Mouse (Mus musculus): Measurements from ENCODE around the gene Dlgap4.

The Dlgap4 gene

DNA sequence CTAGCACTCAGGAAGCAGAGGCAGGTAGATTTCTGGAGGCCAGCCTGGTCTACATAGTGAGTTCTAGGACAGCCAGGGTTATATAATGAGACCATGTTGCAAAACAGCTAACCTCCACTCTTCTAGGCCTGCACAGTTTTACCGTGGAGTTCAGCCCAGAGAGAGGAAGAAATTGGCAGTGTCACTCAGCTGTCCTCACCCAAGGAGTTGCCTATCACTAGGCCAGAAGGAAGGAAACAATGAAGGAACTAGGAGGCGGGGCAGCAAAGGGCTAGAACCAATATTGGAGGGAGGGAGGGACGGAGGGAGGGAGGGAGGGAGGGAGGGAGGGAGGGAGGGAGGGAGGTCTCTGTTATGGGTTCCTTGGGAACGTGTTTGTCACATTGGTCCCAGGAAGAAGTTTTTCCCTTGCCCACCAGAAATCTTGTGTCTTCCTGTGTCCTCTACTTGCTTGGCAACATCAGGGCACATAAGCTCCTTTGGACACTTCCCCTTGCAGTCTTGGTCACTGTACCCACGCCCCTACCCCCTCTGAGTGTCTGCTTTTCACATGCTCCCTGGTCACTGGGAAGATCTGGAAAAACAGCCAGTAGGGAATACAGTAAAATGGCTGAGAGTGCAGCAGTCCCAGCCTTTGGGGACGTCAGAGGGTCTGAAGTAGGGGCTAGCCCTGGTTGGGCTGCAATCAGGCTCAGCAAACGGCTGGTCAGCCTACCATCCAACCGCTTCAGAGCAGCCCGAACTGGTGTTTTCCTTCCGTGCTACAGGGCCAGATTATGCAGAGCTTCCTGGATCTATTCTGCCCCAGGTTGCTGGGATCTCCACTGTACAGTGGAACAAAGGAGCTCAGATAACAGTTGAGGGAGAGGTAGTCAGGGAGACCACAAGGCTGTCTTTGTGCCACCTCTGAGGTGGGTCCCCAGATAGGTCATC is 116.3 kb downstream of the Dlgap4 start:
- ATAC-seq (ENCODE audit: insufficient number of reproducible peaks, low FRiP score, low TSS enrichment): no peak

DNA sequence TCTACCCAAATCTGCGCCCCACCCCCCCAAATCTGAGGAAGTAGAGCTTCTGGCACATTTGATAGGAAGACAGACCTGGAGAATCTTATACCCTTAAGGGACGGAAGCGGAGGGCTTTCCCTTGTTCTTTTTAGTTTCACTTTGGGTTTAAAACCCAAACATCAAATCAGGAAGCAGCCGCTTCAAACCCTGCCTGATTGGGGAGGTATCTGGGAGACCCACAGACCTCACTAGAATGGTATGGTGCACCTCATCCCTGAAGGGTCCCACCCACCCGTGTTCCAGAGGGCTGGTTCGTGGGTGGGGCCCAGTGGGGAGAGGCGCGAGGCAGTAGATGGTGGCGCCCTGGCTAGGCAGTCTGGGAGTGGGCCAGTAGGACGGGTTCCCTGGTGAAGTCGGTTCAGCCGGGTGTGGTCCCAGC is 117.0 kb downstream of the Dlgap4 start:
- ATAC-seq (ENCODE audit: insufficient number of reproducible peaks, low FRiP score, low TSS enrichment): no peak

- no peak for ATAC-seq (ENCODE audit: insufficient number of reproducible peaks, low FRiP score, low TSS enrichment)
Measured at GRCm38 (mm10) chr2:156731592-156731991, 118.1 kb downstream of the Dlgap4 start.

- no peak for ATAC-seq (ENCODE audit: insufficient number of reproducible peaks, low FRiP score, low TSS enrichment)
Measured at GRCm38 (mm10) chr2:156732109-156732508, 118.6 kb downstream of the Dlgap4 start.

DNA sequence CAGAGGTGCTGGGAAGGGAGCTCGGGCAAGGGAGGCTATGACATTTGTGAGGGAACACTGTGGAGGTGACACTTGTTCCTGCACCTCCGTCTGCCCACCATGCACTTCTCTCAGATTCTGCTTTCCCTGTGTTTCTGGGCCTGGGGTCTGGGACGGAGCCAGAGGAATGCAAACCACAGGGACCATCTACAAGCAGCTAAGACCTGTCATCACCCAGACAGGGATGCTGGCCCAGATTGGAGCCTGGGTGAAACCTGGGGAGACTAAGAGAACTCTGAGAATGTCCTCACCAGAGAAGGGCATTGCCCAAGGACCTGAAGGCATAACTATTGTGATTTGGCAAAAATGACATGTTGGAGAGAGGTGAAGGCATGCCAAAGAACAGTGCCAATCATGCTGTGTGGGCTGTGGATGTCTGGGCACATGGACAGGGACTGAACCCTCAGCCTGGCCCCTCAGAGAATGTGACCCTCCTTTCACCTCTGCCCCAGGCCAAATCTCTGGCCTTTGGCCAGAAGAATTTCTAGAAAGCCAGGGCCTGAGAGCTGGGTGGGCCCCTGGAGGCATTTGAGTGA is 122.3 kb downstream of the Dlgap4 start:
- no peak for ATAC-seq (ENCODE audit: insufficient number of reproducible peaks, low FRiP score, low TSS enrichment)

GRCm38 (mm10) chr2:156736846-156737245 is 123.3 kb downstream of the Dlgap4 start:
- peak; percentile 74; the same call in 1 of the 2 replicates for ATAC-seq (ENCODE audit: insufficient number of reproducible peaks, low FRiP score, low TSS enrichment)

- no peak for ATAC-seq (ENCODE audit: insufficient number of reproducible peaks, low FRiP score, low TSS enrichment)
Measured at GRCm38 (mm10) chr2:156737976-156738375, 124.5 kb downstream of the Dlgap4 start.

GRCm38 (mm10) chr2:156741265-156741664 is 127.8 kb downstream of the Dlgap4 start:
- no peak for ATAC-seq (ENCODE audit: insufficient number of reproducible peaks, low FRiP score, low TSS enrichment)

GRCm38 (mm10) chr2:156741998-156742397 is 128.5 kb downstream of the Dlgap4 start:
- ATAC-seq (ENCODE audit: insufficient number of reproducible peaks, low FRiP score, low TSS enrichment): no peak

DNA sequence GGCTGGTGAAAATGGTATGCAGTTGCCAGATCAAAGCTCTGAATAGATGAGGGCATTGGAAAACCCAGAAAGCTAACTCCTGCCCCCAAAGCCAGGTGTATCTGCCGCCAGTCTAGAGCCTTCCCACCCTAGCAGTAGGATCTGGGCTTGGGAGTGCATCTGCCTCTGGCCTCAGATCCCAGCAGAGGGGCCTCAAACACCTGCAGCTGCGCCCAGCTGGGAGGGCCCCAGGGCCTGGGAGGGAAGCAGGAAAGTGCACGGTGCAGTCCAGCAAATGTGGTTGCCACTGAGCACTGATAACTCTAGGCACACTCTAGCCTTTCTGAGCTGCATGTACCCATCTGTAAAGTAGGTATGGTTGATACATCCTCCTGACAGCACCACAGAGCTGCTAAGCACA is 129.7 kb downstream of the Dlgap4 start:
- no peak for ATAC-seq (ENCODE audit: insufficient number of reproducible peaks, low FRiP score, low TSS enrichment)

DNA sequence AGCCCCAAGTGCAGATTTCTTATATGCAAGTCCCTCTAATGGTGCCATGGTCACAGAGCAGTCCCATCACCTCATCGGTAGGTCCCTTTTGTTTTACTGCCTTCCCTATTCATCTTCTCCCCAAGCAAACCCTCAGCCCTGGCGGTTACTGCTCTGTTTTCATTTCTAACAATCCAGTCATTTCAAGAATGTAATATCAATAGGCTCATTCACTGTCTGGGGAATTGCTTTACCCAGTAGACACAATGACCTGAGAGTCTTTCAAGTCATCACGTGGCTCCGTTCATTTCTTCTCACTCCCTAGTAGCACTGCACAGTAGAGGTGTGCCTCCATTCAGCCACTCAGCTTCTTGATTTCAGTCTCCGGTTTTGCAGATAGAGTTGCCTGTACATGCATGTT is 130.9 kb downstream of the Dlgap4 start:
- ATAC-seq (ENCODE audit: insufficient number of reproducible peaks, low FRiP score, low TSS enrichment): no peak

DNA sequence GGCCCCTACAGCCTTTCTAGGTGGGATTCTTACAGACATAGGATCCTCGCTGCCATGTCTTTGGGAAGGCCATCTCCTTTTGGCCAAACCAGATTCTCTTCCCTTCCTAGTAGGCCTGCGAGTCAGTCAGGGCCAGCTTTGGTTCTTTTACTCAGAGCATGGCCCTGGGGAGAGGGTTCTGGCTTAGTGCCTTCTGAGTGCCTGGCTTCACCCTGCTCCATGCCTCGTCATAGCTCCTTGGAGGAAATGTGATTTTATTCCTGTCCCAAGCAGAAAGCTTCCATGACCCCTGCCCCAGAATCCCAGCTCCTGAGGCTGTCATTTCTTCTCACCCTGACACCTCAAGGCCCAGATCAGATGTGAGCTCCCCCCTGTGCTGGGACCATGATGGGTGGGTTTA is 133.8 kb downstream of the Dlgap4 start:
- no peak for ATAC-seq (ENCODE audit: insufficient number of reproducible peaks, low FRiP score, low TSS enrichment)

- ATAC-seq (ENCODE audit: insufficient number of reproducible peaks, low FRiP score, low TSS enrichment): no peak
Measured at GRCm38 (mm10) chr2:156749687-156750086, 136.2 kb downstream of the Dlgap4 start.

DNA sequence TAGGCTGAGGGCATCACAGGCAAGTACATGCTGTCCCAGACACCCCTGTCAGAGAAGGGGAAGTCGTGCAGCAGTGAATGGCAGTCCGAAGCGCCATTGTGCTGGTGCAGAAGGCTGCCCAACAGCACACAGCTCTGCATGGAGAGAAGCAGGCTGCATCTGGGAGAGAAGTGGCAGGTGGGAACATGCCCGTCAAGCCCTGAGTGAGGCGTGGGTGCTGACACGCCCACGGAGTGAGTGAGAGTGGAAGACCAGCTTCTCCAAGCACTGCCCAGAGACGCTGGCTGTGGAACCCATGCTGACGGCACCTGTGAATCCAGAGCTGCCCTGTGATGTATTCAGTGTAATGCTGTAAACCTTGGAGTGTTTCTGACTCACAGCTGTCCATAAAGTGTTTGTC is 143.4 kb downstream of the Dlgap4 start:
- ATAC-seq (ENCODE audit: insufficient number of reproducible peaks, low FRiP score, low TSS enrichment): no peak

- ATAC-seq (ENCODE audit: insufficient number of reproducible peaks, low FRiP score, low TSS enrichment): no peak
Measured at GRCm38 (mm10) chr2:156760843-156761505, 147.5 kb downstream of the Dlgap4 start.

DNA sequence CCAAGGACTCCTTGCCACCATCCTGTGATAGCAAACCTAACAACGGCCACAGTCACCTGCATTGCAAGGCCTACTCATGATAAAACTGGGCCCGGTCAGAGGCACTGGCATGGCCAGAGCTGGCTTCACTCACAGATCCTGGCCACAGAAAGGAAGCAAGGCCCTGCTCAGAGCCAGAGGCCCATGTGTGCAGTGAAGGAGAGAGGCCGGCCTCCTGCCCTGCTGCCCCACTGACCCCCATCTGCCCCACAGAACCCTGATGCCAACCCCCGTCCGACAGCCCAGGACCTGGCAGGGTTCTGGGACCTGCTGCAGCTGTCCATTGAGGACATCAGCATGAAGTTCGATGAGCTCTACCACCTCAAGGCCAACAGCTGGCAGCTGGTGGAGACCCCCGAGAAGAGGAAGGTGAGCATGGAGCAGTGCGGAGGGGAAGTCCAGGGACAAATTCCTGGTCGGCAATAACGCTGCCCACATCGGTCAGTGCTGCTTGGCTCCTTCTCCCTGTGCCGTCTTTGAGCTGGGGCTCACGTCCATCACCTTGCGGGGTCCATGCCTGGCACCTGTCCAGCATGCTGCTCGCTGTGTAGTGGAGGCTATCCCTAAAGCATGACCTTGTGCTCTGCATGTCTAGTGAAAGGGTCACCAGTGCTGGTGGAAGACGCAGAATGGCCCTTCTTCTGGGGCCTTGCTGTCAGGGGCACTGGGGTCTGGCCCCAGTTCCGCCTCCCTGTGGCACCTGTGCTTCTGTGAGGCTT is 148.2 kb downstream of the Dlgap4 start:
- ATAC-seq (ENCODE audit: insufficient number of reproducible peaks, low FRiP score, low TSS enrichment): no peak

GRCm38 (mm10) chr2:156762499-156762898 is 149.0 kb downstream of the Dlgap4 start:
- no peak for ATAC-seq (ENCODE audit: insufficient number of reproducible peaks, low FRiP score, low TSS enrichment)

- no peak for ATAC-seq (ENCODE audit: insufficient number of reproducible peaks, low FRiP score, low TSS enrichment)
Measured at GRCm38 (mm10) chr2:156763101-156763500, 149.6 kb downstream of the Dlgap4 start.

DNA sequence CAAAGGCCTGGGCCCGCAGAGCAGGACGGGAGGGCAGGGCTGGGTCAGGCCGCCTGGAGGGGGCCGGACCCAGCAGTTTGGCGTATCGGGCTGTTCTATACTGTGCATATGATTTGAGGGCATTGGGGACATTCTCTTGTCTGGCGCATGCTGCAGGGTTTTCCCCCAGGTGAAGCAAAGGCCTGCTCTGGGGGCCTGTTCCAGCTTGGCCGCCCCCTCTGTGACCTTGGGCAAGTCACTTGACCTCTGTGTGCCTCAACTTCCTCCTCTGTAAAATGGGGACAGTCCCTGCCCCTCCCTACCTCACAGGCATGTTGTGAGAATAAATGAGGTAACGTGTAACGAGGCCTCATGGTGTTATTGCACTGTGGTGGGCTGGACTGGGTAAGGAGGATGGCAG is 150.5 kb downstream of the Dlgap4 start:
- ATAC-seq (ENCODE audit: insufficient number of reproducible peaks, low FRiP score, low TSS enrichment): no peak

GRCm38 (mm10) chr2:156764747-156765146 is 151.2 kb downstream of the Dlgap4 start:
- ATAC-seq (ENCODE audit: insufficient number of reproducible peaks, low FRiP score, low TSS enrichment): no peak

DNA sequence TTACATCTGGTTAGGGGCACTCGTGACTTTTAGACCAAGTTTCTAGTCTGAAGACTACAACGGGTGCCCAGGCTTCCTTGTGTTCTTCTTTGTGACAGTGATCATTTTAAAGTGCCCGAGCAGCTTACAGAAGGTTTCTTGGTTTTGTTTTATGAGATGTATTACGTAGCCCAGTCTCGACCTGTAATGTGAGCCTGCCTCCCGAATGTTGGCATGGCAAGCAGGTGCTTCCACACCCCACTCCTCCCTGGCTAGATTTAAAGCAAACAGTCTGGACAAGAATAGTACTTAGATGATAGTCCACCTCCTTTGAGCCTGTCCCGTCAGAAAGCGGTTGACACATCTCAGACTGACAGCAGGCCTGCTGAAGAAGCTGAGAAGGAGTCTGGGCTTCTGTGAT is 152.1 kb downstream of the Dlgap4 start:
- ATAC-seq (ENCODE audit: insufficient number of reproducible peaks, low FRiP score, low TSS enrichment): no peak
